Mouse (Mus musculus) midbrain, postnatal 0 days (tissue): ENCODE measurements at regions not wholly inside any gene's neighbourhood (a gene's known extent, or its start where the extent isn't known, plus 50 kb on each side); places are given as distances from the start of the nearest gene placed in this dataset.

Experiments
- ATAC-seq: fragments of 200-750 bp; cut with Nextera tagmentation; 2 replicates; pipeline ENCODE4 v1.8.0; 2017; ENCODE audit warnings: moderate number of reproducible peaks, mild to moderate bottlenecking, moderate TSS enrichment, moderate library complexity; ENCODE audit not compliant: low FRiP score
- DNase-seq: peaks from one replicate; pipeline ENCODE4 v3.0.0-alpha.2; 2015; ENCODE audit warnings: low spot score
- H3K27ac ChIP-seq: fragments of 300-500 bp; sonication (generic); 2 replicates; pipeline ENCODE4 v1.5.1; 2014; ENCODE audit warnings: low read depth, mild to moderate bottlenecking, low read length, mixed read lengths
- H3K27me3 ChIP-seq: fragments of 300-500 bp; sonication (generic); 2 replicates; pipeline ENCODE4 v1.6.1; 2014; ENCODE audit warnings: low read length, control low read depth, mixed read lengths; ENCODE audit not compliant: insufficient read depth
- H3K36me3 ChIP-seq: fragments of 300-500 bp; sonication (generic); 2 replicates; pipeline ENCODE4 v1.6.1; 2014; ENCODE audit warnings: low read length, control low read depth, mixed read lengths; ENCODE audit not compliant: insufficient read depth
- H3K4me1 ChIP-seq: fragments of 300-500 bp; sonication (generic); 2 replicates; pipeline ENCODE4 v1.6.1; 2014; ENCODE audit warnings: mild to moderate bottlenecking, control low read depth, antibody characterized with exemption, low read length, mixed read lengths; ENCODE audit not compliant: insufficient read depth
- H3K4me2 ChIP-seq: fragments of 300-500 bp; sonication (generic); 2 replicates; pipeline ENCODE4 v1.6.1; 2014; ENCODE audit warnings: low read depth, mild to moderate bottlenecking, low read length, mixed read lengths; ENCODE audit not compliant: poor library complexity, severe bottlenecking
- H3K4me3 ChIP-seq: fragments of 300-500 bp; sonication (generic); 2 replicates; pipeline ENCODE4 v1.5.1; 2014; ENCODE audit warnings: low read depth, mild to moderate bottlenecking, low read length, moderate library complexity
- H3K9ac ChIP-seq: fragments of 300-500 bp; sonication (generic); replicated peaks from 2 replicates; pipeline ENCODE4 v1.6.1; 2014; ENCODE audit warnings: mild to moderate bottlenecking, low read length, moderate library complexity, mixed read lengths; ENCODE audit not compliant: poor library complexity, severe bottlenecking
- H3K9me3 ChIP-seq: fragments of 300-500 bp; sonication (generic); 2 replicates; pipeline ENCODE4 v1.6.1; 2016; ENCODE audit warnings: low read length, control low read depth
- CTCF ChIP-seq: IDR thresholded peaks from 2 replicates; pipeline ENCODE4 v1.5.1; 2016; ENCODE audit warnings: antibody characterized with exemption, mild to moderate bottlenecking
- WGBS: fragments of 180-500 bp; shearing (Covaris S2); extraction: QIAGEN DNeasy Blood & Tissue Kit; methylation state at CpG from one replicate; pipeline ENCODE4 v1.1.7; 2014; 5-methylcytosine and 5-hydroxymethylcytosine counted together

DNA sequence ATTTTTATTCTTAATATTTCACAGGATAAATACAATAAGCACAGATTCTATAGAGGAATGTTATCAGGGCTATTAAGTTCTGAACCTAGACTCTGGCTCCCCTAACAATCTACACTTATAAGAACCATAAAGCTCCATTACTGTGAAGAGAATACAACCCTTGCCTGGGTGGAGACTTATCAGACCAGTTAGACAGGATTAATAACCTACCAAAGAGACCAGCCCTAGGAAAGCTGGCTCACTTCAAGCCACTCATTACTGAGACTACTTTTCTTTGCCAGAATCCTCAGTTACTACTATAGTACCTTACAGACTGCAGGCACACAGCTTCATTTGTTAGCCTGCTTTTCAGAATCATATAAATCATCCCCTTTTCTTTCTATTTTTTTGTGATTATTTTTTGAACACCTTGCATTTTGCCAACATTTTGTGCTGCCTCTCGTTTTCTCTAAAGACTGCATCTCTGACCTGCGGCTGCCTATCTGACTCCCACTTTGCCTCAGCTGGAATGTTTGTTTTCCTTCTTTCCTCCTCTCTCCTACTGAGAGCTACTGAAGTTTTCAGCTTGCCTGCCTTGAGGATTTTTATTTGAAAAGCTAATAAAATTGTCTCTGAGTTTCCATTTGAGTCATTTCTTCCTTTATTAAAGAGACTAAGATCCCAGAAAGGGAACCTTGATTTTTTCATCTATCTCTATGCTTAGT is 951.5 kb downstream of the Zpld1 start:
- Histone ChIP-seq H3K4me1 (no peaks in the 10 kb centered on the region), H3K36me3 (no peaks in the 10 kb centered on the region), H3K27ac (no peak overlapping the region), H3K27me3 (no peaks in the 10 kb centered on the region), H3K9me3 (0 out of 2 replicates have a peak, but pooled peaks cover 3% of the 10 kb centered on the region), H3K4me3 (no peak overlapping the region), H3K4me2 (no peak overlapping the region), H3K9ac (no peak overlapping the region)
- WGBS = 58% methylated on average over 2 of the region's 2 CpGs
- no peak for ATAC-seq
- no peak for DNase-seq
- no peak for TF ChIP-seq CTCF
